Mouse (Mus musculus): ENCODE measurements around the gene Mcm6.
A peak's percentile ranks its signal among the peaks of the same experiment; 100 is the strongest.

DNA sequence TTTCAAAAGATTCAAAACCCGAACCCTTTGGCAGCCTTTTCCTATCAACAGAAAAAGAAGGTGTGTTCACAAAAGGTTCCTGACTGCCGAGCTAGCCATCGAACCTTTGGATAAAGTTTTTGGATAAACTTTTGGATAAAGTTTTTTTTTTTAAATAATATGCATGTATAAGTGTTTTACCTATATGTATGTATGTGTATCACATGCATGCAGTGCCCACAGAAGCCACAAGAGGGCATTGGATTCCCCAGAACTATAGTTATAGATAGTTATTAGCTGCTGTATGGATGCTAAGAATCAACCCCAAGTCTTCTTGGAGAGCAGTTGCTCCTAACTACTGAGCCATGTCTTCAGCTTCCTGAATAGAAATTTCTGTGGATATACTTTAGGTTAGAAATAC is 77.7 kb downstream of the Mcm6 start:
- peak; percentile 32 for TF ChIP-seq CTCF (IDR thresholded peaks at IDR 0.05; ENCODE audit: low read depth)
- no peak for TF ChIP-seq EP300 (optimal IDR thresholded peaks at IDR 0.05)
